Mouse (Mus musculus) brain, embryonic 14.5 days (tissue): ENCODE results near the gene Tepp.

ENCODE experiments used
- CTCF ChIP-seq: fragments of 200-500 bp; IDR thresholded peaks from 2 replicates; pipeline ENCODE4 v1.5.1; 2012; ENCODE audit warnings: inconsistent platforms, mild to moderate bottlenecking, moderate library complexity, borderline replicate concordance; ENCODE audit not compliant: insufficient read depth, insufficient read length; ENCODE audit errors: extremely low read depth
- POLR2A ChIP-seq: fragments of 200-500 bp; IDR thresholded peaks from 2 replicates; pipeline ENCODE4 v1.6.1; 2012; ENCODE audit warnings: mild to moderate bottlenecking, inconsistent platforms, borderline replicate concordance; ENCODE audit not compliant: poor library complexity, insufficient read depth, insufficient read length, severe bottlenecking; ENCODE audit errors: extremely low read depth

DNA sequence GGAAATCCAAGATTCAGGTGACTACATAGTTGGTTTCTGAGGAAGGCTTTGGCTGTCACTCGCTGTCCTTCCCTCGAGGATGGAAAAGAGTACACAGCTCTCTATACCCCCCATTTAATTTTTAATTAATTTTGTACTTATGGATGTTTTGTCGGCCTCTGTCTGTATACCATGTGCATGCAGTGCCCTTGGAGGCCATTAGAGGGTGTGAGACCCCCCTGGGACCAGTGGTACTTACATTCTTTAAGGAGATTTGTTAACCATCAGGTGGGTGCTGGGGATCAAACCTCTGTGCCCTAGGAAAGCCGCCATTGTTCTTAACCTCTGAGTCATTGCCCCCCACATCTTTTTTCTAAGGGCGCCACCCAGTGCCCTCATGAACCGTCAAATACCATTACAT lies 34.3 kb downstream of the Tepp start:
- peak; percentile 27; the same call in 1 of the 2 replicates for TF ChIP-seq CTCF
- TF ChIP-seq POLR2A: no peak
